ENCODE assay signal across 8 mouse cellular contexts in genomic region chr8:119812650-119813431, GRCm38 (mm10). TPM values are rescaled to one million over a fixed set of nuclear protein-coding genes. Genes with fewer than 3 reads are reported as not detected.
A peak's percentile ranks its signal among the peaks of the same experiment; 100 is the strongest.
DNase-seq lines count a peak whose midpoint lies in the region; ATAC-seq and TF ChIP-seq lines count a peak whose summit lies in the region.

No protein-coding gene starts in this region.

- H3K4me1 ChIP-seq in intestine, postnatal 0 days (replicated peaks; ENCODE audit: control insufficient read depth, insufficient read depth, low read length) = peaks cover 22% of the 10 kb centered on the region

- no peak overlapping the region for H3K4me3 ChIP-seq in gastrocnemius, adult 2 months
- no peak overlapping the region; the same call in 1 of the 2 replicates for H3K4me3 ChIP-seq in intestine, postnatal 0 days (ENCODE audit: low read depth, low read length)
- no peak overlapping the region for H3K4me3 ChIP-seq in macrophage (ENCODE audit: inconsistent target)

- peak overlapping the region; percentile 42 for H3K4me2 ChIP-seq in intestine, postnatal 0 days (replicated peaks; ENCODE audit: low read depth)

- no peaks in the 10 kb centered on the region for H3K9me3 ChIP-seq in intestine, postnatal 0 days (ENCODE audit: control insufficient read depth)

- H3K27ac ChIP-seq in gastrocnemius, adult 2 months = peak overlapping the region; percentile 40
- H3K27ac ChIP-seq in intestine, postnatal 0 days (ENCODE audit: low read depth, low read length) = peak overlapping the region; percentile 83
- peak overlapping the region; percentile 93 for H3K27ac ChIP-seq in macrophage

- 23% methylated on average over 12 of the region's 12 CpGs for WGBS in intestine, postnatal 0 days
- 15% methylated on average over 12 of the region's 12 CpGs for WGBS in macrophage (ENCODE audit: missing documents)

- H3K9ac ChIP-seq in intestine, postnatal 0 days (ENCODE audit: low read depth, low read length) = no peak overlapping the region

- peaks cover 32% of the 10 kb centered on the region for H3K36me3 ChIP-seq in intestine, postnatal 0 days (ENCODE audit: control insufficient read depth, insufficient read depth)
- H3K36me3 ChIP-seq in macrophage (ENCODE audit: inconsistent target) = peaks cover 51% of the 10 kb centered on the region

- intact Hi-C loops in gastrocnemius, adult 2 months (cut with DNase I) = no loop called here

- TF ChIP-seq CTCF in gastrocnemius, adult 2 months (IDR thresholded peaks at IDR 0.05) = no peak
- TF ChIP-seq CTCF in intestine, postnatal 0 days (IDR thresholded peaks at IDR 0.05; ENCODE audit: low read depth) = no peak

- ATAC-seq in intestine, postnatal 0 days = peak; percentile 76

- H3K27me3 ChIP-seq in intestine, postnatal 0 days (replicated peaks; ENCODE audit: control insufficient read depth, insufficient read depth, low read length) = no peaks in the 10 kb centered on the region

- peak; percentile 32 for DNase-seq in gastrocnemius, adult 2 months
- no peak for DNase-seq in gastrocnemius, postnatal 25 days
- DNase-seq in CD4-positive, CD25-positive, alpha-beta regulatory T cell, adult 2 months (ENCODE audit: low read depth, low spot score) = peak; percentile 69
- peak; percentile 60 to 63 for DNase-seq in thymus, postnatal 10 days (ENCODE audit: low spot score in 2 of 2)
- DNase-seq in ovary, postnatal 36 days (ENCODE audit: low spot score) = no peak
- no peak for DNase-seq in urinary bladder, postnatal 10 days (ENCODE audit: low spot score)

- peaks cover 75% of the 10 kb centered on the region for H3K79me2 ChIP-seq in macrophage (ENCODE audit: inconsistent target)

RNA-seq across cellular contexts. Expression of gene Cotl1, which starts 27.5 kb away (rescaled TPM):
- 1 to 10 TPM; 3.2 to 7.4 TPM for total RNA-seq in gastrocnemius, adult 2 months (2021)
- total RNA-seq in gastrocnemius, postnatal 25 days (2021) = 10 to 100 TPM in 1 of 2 experiments, 1 to 10 TPM in 1; 6.5 to 11.3 TPM
- polyA plus RNA-seq in intestine, postnatal 0 days (2015; fragmentation: Nextera tagmentation; extraction: Ambion mirVana) = 166 and 169 TPM in 2 replicates
- total RNA-seq in macrophage (2018; cell fraction: chromatin; rRNA removed) = 100 to 1,000 TPM in 1 of 26 experiments, 10 to 100 TPM in 24, 1 to 10 TPM in 1; 9.6 to 147 (median 49.2) TPM
- total RNA-seq in macrophage (2018; cell fraction: cytosol; rRNA removed) = 100 to 1,000 TPM; 588 to 806 (median 705) TPM
- 100 to 1,000 TPM in 24 of 26 experiments, 10 to 100 TPM in 2; 50.1 to 383 (median 147) TPM for total RNA-seq in macrophage (2018; cell fraction: nucleus; rRNA removed)
- polyA plus RNA-seq in macrophage (2018) = 407 to 941 TPM (median 598 TPM) in 3 replicates

RNA-seq across cellular contexts. Expression of gene Tldc1, which starts 34.6 kb away (rescaled TPM):
- total RNA-seq in gastrocnemius, adult 2 months (2021) = 1 to 10 TPM; 3.0 to 3.3 TPM
- 1 to 10 TPM; 3.2 to 4.0 TPM for total RNA-seq in gastrocnemius, postnatal 25 days (2021)
- 7.7 and 8.4 TPM in 2 replicates for polyA plus RNA-seq in intestine, postnatal 0 days (2015; fragmentation: Nextera tagmentation; extraction: Ambion mirVana)
- total RNA-seq in macrophage (2018; cell fraction: chromatin; rRNA removed) = 10 to 100 TPM in 13 of 26 experiments, 1 to 10 TPM in 13; 3.9 to 19.4 (median 10.4) TPM
- total RNA-seq in macrophage (2018; cell fraction: cytosol; rRNA removed) = 10 to 100 TPM in 17 of 26 experiments, 1 to 10 TPM in 9; 4.5 to 18.2 (median 11.5) TPM
- 10 to 100 TPM in 14 of 26 experiments, 1 to 10 TPM in 12; 2.6 to 19.0 (median 10.9) TPM for total RNA-seq in macrophage (2018; cell fraction: nucleus; rRNA removed)
- polyA plus RNA-seq in macrophage (2018) = 9.6 to 10.4 TPM (median 10.1 TPM) in 3 replicates

RNA-seq across cellular contexts. Expression of gene Klhl36, which starts 49.2 kb away (rescaled TPM):
- total RNA-seq in gastrocnemius, adult 2 months (2021) = 1 to 10 TPM in 1 of 2 experiments, under 1 TPM in 1; 0.71 to 1.1 TPM
- total RNA-seq in gastrocnemius, postnatal 25 days (2021) = 1 to 10 TPM; 1.3 to 1.4 TPM
- polyA plus RNA-seq in intestine, postnatal 0 days (2015; fragmentation: Nextera tagmentation; extraction: Ambion mirVana) = 7.3 and 7.4 TPM in 2 replicates
- 10 to 100 TPM in 7 of 26 experiments, 1 to 10 TPM in 18, under 1 TPM in 1; 0.70 to 12.8 (median 6.1) TPM for total RNA-seq in macrophage (2018; cell fraction: chromatin; rRNA removed)
- total RNA-seq in macrophage (2018; cell fraction: cytosol; rRNA removed) = 1 to 10 TPM; 1.8 to 9.2 (median 6.8) TPM
- total RNA-seq in macrophage (2018; cell fraction: nucleus; rRNA removed) = 1 to 10 TPM in 25 of 26 experiments, under 1 TPM in 1; 0.93 to 9.8 (median 5.3) TPM
- polyA plus RNA-seq in macrophage (2018) = 2.8 to 6.7 TPM (median 5.1 TPM) in 3 replicates

Comparison
In these comparisons a context has a peak if more than half of its experiments do, and no peak if none do; other contexts are left out.
1. DNase-seq: peak in gastrocnemius, adult 2 months (single experiment), CD4-positive, CD25-positive, alpha-beta regulatory T cell, adult 2 months (single experiment) and thymus, postnatal 10 days (2 of 2); none in gastrocnemius, postnatal 25 days (single experiment), ovary, postnatal 36 days (single experiment) and urinary bladder, postnatal 10 days (single experiment).
2. H3K27ac ChIP-seq: peak in every context shown above with its lines; median percentile 93 in macrophage; 83 in intestine, postnatal 0 days; 40 in gastrocnemius, adult 2 months.